Mouse (Mus musculus): ENCODE measurements around the gene Erich3.

The Erich3 gene

DNA sequence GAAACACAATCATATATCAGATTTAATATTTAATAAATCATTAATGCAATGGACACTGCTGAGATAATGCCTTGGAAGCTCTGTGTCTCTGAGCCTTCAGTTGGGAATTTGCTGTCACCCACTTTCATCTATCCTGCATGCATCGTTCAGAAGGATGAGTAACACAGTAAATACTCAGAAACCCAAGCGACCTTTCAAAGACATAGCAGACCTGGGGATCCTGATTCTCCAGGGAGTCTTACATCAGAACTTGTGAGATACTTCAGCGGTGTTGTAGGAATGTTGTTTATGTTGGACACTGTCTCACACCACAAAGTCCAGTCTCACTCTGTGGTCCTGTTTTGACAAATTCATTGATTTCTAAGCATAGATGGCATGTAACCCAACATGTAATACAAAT is 97.4 kb downstream of the Erich3 start:
- ATAC-seq (ENCODE audit: insufficient number of reproducible peaks, low FRiP score, low TSS enrichment), result no peak

DNA sequence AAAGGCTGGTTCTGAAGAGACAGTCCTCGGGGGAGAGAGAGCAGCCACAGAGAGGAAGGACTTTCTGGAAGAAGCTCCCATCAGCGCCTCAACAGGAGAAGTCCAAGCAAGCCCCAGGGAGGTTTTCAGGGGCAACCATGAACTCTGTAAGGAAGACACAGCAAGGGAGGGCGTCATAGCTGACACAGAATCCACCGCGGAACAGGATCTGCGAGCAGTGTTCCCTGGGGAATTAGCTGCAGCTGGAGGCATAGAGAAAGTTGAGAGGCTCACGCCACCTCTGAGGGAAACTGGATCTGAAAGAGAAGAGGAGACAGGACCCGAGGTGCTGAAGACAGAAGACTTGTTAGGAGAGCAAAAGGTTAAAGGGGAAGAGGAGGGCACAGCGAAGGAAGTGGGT is 99.7 kb downstream of the Erich3 start:
- no peak for ATAC-seq (ENCODE audit: insufficient number of reproducible peaks, low FRiP score, low TSS enrichment)

DNA sequence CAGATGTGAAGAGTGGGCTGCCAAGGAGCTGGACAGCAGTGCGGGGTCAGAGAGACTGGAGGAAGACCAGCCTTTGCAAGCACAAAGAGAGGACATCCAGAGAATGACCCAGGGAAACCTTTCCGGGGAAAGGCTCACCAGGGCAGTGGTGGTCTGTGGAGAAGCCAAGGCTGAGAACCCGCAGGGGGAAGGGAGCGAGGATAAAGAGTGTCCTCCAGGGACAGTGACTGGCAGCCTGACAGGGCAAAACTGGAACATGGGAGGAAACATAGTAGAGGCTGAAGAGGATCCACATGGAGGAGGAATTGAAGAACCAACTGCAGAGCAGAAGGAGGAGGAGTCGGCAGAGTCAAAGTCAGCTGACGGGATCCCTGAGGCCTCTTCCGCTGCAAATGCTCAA is 100.5 kb downstream of the Erich3 start:
- ATAC-seq (ENCODE audit: insufficient number of reproducible peaks, low FRiP score, low TSS enrichment), result no peak

- no peak for ATAC-seq (ENCODE audit: insufficient number of reproducible peaks, low FRiP score, low TSS enrichment)
Observed at GRCm38 (mm10) chr3:154766321-154766720, 102.7 kb downstream of the Erich3 start.

- no peak for ATAC-seq (ENCODE audit: insufficient number of reproducible peaks, low FRiP score, low TSS enrichment)
Observed at GRCm38 (mm10) chr3:154771651-154772050, 108.0 kb downstream of the Erich3 start.

DNA sequence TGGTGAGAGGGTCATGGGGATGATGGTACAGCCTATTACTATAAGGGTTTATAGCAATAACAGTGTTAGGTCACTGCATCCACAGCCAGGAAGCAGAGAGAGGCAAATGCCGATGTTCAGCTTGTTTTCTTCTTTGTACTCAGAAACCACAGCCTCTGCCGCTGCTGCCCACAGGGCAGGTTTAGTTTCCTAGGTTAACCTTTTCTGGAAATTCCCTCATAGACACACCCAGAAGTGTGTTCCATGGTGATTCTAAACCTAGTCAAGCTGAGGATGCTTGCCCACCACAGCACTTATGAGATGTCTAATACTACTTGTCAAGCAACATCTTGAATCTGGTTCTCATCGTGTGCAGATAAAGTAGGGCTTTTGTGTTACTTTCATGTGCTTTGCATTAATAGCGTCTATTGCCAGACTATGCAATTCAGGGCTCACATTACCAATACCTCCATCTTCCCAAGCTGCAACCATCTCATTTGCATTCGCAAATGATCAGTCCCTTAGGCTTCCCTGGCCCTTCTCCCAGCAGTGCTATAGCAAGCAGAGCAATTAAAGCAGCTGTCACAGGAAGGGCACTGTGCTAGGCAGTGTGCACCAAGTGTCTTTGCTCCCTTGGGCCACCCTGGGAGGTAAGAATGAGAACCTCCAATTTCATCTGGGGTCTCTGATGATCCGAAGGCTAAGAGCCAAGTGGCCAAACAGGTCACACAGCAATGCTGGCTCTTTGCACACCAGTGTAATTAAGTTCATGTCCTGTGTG is 115.4 kb downstream of the Erich3 start:
- no peak for ATAC-seq (ENCODE audit: insufficient number of reproducible peaks, low FRiP score, low TSS enrichment)

- no peak for ATAC-seq (ENCODE audit: insufficient number of reproducible peaks, low FRiP score, low TSS enrichment)
Observed at GRCm38 (mm10) chr3:154786354-154786753, 122.7 kb downstream of the Erich3 start.

DNA sequence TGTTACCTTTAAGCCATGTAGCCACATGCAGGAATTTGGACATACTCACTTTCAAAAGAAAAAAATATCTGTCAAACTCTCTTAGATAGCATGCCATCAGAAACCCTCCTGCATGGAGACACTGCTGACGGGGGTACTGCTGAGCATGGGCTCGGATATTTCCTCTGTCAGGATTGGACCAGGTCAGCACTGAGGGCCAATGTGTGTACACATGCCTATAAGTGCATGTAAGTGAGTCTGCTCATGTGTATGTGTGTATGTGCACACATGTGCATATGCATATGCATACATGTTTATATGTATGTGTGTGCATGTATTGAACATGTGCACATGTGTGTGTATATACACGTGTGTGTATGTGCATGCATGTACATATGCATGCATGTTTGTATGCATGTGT is 124.0 kb downstream of the Erich3 start:
- no peak for ATAC-seq (ENCODE audit: insufficient number of reproducible peaks, low FRiP score, low TSS enrichment)

GRCm38 (mm10) chr3:154793571-154793970 is 129.9 kb downstream of the Erich3 start:
- no peak for ATAC-seq (ENCODE audit: insufficient number of reproducible peaks, low FRiP score, low TSS enrichment)

- ATAC-seq (ENCODE audit: insufficient number of reproducible peaks, low FRiP score, low TSS enrichment), result no peak
Observed at GRCm38 (mm10) chr3:154798806-154799205, 135.1 kb downstream of the Erich3 start.

DNA sequence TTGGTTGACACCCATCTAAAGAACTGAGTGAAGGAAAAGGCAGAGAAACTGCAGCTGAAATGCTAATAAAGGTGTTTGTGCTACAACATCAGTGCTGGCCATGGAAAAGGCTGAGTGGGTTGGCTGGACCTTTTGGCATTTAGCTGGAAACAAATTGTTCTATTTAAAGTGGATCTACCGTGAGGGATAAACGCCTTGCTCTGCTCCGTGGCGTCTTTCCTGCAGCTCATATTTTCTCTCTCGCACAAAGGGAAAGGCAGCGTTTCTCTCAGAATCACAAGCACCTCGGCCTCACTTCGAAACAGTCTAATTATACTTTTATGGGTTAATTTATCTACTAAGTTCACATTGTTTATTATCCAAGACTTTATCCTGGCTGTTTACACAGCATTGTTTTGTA is 136.8 kb downstream of the Erich3 start:
- no peak for ATAC-seq (ENCODE audit: insufficient number of reproducible peaks, low FRiP score, low TSS enrichment)

DNA sequence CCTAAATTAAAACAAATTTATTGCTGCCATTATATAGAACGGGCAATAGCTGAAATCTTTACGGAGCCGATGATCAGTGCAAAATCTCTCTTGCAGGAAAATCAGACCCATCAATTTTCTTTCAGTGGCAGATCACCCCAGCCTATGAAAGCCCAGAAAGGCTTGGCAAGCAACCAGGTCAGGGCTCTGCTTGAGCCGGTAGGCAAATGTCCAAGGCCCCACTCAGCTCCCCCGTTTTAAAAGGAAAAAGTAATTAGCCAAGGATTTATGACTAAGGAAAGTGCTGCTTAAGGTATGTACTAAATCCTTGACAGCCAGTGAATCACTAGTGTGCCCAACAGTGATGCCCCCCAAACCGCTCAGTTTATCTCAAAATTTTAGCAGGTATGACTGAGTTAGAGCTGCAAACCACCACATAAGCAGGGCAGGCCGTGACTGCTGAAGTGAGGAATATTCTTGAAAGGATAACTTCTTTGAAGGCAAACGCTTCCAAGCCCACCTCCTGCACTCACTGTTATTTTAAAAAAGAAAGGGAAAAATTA is 137.3 kb downstream of the Erich3 start:
- no peak for ATAC-seq (ENCODE audit: insufficient number of reproducible peaks, low FRiP score, low TSS enrichment)

GRCm38 (mm10) chr3:154806626-154807025 is 143.0 kb downstream of the Erich3 start:
- ATAC-seq (ENCODE audit: insufficient number of reproducible peaks, low FRiP score, low TSS enrichment), result no peak

DNA sequence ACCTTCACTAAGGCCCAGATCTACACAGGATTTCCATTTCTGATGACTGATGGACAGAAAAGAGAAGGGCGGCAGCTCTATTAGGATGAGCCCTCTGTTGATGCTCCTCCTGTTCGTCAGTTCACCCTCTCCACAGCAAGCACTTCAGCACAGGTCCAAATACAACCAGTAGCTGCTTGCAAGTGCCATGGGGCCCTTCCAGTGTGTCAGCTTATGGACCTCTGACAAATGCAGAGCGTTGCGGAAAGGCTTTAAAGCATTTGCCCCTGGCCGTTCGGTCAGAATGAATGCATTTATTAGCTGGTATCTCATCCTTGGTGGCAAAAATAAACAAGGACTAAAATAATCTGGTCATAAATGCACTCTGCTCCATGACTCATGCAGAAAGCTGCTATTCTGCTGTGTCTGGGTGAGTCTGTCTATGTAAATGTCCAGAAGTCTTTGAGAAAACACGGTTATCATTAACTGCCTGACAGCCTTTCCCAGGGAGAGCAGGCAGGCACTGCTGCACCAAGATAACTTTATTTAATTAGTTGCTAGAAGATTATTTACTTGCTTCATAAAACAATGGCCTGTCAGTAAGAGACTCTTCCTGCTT is 146.7 kb downstream of the Erich3 start:
- ATAC-seq (ENCODE audit: insufficient number of reproducible peaks, low FRiP score, low TSS enrichment), result no peak

DNA sequence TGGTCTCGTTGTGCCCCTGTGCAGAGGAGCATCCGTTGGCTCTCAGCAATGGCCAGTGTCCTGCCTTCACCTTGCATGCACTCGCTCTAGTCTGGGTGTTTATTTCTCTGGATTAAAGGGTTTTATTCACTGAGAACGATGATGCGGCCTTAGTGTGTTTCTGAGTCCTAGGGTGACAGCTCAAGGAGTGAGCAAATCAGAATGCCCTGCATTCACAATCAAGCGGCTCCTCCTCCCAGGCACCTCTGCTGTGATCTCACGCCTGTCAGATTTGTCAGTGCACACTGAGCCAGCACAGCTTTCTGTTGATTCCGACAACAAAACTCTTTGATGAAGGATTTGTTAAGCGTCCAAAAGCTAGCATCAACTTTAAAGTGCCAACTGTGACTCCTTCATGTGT is 147.6 kb downstream of the Erich3 start:
- no peak for ATAC-seq (ENCODE audit: insufficient number of reproducible peaks, low FRiP score, low TSS enrichment)

GRCm38 (mm10) chr3:154811833-154812232 is 148.2 kb downstream of the Erich3 start:
- no peak for ATAC-seq (ENCODE audit: insufficient number of reproducible peaks, low FRiP score, low TSS enrichment)

DNA sequence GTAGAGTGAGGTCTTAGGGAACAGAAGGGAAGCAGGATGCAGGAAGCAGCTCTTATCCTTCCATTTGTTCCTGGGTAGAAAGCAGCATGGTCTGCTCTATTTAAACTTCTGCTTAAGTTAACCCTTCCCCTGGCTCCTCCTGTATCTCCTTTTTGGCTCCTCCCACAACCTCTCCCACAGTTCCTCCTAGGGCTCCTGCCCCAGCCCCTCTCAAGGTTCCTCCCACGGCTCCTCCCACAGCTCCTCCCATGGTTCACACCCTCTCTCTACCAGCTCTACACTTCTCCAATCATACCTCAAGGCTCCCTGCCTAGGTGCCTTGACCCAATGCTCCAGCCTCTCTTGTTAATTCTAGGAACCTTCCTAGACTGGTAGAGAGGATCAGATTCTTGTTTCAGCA is 149.2 kb downstream of the Erich3 start:
- no peak for ATAC-seq (ENCODE audit: insufficient number of reproducible peaks, low FRiP score, low TSS enrichment)

GRCm38 (mm10) chr3:154815606-154816005 is 151.9 kb downstream of the Erich3 start:
- ATAC-seq (ENCODE audit: insufficient number of reproducible peaks, low FRiP score, low TSS enrichment), result no peak

GRCm38 (mm10) chr3:154816231-154816630 is 152.6 kb downstream of the Erich3 start:
- no peak for ATAC-seq (ENCODE audit: insufficient number of reproducible peaks, low FRiP score, low TSS enrichment)

GRCm38 (mm10) chr3:154816801-154817625 is 153.4 kb downstream of the Erich3 start:
- ATAC-seq (ENCODE audit: insufficient number of reproducible peaks, low FRiP score, low TSS enrichment), result no peak

Measured in cerebellum, adult (tissue).